Mouse (Mus musculus): Measurements from ENCODE around the gene Iffo2.

GRCm38 (mm10) chr4:139492258-139492833, 38.0 kb upstream of the Iffo2 start:
- TF ChIP-seq CTCF (IDR thresholded peaks at IDR 0.05; ENCODE audit: low read depth, low read length) (no peak), POLR2A (IDR thresholded peaks at IDR 0.05; ENCODE audit: borderline replicate concordance, low read depth, low read length) (no peak)

Data from bone marrow macrophage, adult 2 months (primary cell).